Mouse (Mus musculus) kidney, postnatal 36 days (tissue): ENCODE measurements around the gene Gm7361.
A peak's percentile ranks its signal among the peaks of the same experiment; 100 is the strongest.
"Not testable (repeated sequence)": the region's sequence is repeated elsewhere in the genome, so short reads cannot be mapped to it uniquely, and the experiment has no call there.

Experiments
- DNase-seq, 2 experiments: peaks; one replicate each; pipeline ENCODE4 v3.0.0; 2021 to 2022; ENCODE audit warnings: mixed read lengths in 2 of 2

Gm7361 gene

DNA sequence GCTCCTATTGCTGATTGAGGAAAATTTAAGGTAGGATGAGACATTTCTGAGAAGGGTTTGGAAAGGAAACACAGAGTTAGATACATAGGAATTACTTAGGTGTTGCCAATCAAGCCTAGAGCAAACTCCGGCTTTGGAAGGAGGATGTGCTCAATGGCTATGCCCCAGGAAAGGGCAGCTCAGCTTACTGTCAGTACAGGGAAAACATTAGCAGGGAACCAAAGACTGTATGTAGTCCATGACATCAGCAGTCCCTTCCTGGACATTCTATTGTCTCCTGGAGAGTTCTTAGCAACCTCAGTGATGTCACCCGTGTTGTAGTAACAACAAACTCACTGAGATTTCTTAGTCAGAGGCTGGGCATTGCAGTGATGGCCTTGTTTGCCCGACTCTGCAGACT lies at the start of gene Gm7361:
Gene Gm7361, plus strand, starts transcription at position 301 of the 400 bp plus-strand sequence.
- DNase-seq = not testable (repeated sequence)

DNA sequence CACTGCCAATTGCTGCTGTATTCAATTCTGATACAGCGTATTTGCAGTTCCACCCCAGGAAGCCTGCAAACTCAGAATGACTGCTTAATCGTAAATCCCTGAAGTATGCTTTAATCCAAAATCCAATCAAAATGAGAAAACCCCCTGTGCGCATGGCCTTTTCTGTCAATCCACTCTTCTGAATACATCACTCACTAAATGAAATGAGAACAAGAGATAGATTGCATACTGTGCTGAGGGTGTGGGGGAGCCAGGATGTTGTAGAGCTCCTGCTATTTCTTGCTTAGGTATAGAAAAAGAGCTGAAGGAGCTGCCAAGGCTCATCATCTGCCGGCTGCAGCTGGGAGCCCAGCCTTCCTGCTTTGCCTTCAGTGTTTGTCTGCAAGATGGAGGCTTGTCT lies 46.5 kb upstream of the Gm7361 start:
- no peak for DNase-seq

DNA sequence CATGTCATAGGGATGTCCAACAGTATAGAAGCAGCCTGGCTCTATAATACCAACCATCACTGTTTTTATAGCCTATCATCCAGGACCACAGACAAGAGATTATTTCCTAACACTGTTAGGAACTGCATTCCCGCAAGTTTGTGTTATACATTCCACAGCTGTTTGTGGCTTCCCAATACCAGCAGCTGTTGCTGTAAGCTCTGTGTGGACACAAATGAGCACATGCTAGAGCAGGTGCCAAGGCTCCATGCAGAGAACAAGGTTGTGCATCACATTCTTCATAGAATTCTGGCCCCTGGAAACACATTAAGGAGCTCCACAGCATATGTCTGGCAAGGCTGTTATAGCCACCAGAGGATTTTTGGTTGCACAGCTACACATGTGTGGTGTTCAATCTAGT lies 35.4 kb upstream of the Gm7361 start:
- no peak for DNase-seq

DNA sequence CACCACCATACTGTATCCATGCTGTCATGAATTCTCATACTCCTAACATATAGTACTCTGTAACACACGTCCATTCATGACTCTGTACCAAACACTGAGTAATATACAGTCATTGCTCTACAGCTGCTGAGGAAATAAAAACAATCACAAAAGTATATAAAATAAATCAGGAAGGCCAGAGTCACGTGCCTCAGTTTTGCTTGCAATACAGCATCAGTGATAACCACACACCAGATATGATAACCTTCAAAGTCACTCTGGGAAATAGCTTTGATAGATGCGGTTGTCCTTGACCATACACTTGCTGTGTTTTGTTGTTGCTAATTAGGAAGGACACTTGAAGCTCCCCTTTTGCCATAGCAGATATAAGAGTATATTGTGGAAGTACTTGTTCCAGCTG lies 9.2 kb downstream of the Gm7361 start:
- DNase-seq = not testable (repeated sequence)

DNA sequence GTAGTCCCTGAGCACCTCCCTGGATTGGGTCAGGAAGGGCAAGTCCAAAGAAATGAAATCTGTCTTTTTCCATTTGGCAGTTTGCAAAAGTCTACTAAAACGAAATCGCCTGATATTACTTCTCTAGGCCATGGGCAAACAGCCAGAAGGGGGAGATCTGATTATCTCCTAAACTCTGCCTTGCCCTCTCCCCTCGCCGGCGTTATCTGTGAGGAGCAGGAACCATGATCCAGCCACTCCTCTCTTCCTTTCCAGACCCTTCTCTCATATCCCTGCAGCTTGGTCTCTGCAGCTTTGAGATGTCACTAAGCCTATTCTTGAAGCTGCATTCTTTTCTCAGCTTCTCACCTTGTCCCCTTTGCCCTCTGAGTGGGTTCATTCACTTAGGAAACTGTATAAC lies 22.9 kb downstream of the Gm7361 start:
- DNase-seq = no peak

DNA sequence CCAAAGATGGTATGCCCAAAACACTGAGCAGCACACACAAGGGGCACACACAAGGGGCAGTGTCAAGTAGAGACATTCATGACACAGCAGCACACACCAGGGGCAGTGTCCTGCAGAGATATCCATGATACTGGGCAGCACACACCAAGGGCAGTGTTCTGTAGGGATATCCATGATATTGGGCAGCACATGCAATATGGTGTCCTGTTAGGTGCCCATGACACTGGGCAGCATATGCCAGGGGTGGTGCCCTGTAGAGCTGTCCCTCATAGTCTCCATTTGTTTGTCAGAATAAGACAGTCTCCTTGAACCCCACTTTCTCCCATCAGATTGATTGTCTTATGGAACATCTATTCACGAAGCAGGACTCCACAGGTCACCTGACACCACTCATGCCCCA lies 24.2 kb downstream of the Gm7361 start:
- no peak for DNase-seq

DNA sequence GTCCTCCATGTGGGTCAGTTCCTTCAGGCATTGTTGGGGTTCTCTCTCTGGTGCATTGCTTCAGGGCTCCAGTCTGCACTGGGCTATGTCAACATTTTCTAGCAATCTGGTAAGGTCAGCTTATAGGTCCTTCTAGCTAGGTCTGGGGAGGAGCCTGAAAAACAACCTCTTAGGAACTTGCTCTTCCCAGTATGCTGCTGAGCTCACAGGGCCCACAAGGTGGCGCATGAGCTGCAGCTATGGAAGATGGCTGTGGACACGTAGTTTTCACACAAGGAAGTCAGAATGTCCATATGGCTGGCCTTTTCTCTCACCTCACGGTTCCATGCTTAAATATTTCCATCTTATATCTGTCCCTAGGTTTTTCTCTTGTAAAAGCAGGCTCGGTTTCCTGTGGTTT lies 24.8 kb downstream of the Gm7361 start:
- peak; percentile 53 to 85 for DNase-seq

DNA sequence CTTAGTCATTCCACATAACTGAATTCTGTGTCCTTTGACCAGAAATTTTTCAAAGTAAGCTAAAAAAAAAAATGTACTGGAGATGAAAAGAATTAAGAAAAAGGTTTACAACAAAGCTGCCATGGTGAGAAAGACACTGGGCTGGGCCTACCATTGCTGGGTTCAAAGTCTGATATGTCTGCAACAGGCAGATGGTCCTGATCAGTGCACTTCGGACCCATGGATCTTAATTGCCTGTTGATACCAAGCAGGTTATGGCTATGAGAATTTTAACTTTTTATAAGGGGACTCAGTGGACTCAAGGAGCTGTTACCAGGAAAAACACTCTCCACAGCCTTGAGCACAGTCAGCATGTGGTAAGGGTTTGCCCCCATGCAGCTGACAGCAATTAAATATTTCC lies 25.9 kb downstream of the Gm7361 start:
- no peak for DNase-seq

DNA sequence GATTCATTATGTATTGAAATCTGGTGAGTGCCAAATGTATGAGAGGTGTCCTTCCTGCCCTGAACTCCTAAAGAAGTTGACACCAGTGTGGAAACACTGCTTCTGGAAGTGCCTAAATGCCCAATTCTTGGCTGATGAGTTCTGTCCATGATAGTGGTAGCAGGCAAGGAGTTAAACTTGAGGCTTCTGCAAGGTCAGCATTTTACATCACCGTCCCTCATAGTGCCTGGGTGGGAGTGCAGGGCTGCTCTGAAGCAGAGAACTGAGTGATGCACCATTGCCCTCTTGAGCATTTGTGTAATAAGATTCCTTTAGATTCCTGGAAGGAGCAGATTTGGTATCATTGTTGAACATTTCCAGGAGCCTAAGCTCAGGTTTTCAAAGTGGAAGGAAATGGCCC lies 34.1 kb downstream of the Gm7361 start:
- DNase-seq = no peak

DNA sequence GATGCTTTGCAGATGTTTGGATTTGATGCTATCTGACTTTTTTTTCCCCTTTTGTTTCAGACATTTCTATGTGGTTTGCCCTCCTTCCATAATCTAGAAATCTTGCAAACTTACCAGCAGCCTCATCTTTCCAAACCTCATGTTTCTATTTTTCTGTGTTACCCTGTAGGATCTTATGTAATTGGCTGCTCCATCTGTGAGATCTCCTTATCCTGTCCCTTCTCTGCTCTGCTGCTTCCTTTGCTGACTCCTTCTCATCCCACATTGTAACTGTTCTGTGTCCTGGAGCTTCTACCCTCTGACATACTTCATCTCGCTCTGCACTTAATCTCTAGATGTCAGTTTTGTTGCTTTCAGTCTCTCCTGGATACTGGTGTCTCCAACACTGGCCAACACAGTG lies 35.8 kb downstream of the Gm7361 start:
- DNase-seq = no peak
